Mouse (Mus musculus) testis, postnatal 10 days (tissue): Measurements from ENCODE around the gene Rgs6.

Source experiments
- DNase-seq: peaks from one replicate; pipeline ENCODE4 v3.0.0; 2021; ENCODE audit warnings: low spot score

Rgs6 gene

GRCm38 (mm10) chr12:82855333-82856107, 267.4 kb downstream of the Rgs6 start:
- DNase-seq = no peak

- DNase-seq = no peak
Observed at GRCm38 (mm10) chr12:82865686-82866085, 277.6 kb downstream of the Rgs6 start.

GRCm38 (mm10) chr12:82880711-82881110, 292.6 kb downstream of the Rgs6 start:
- DNase-seq = no peak

- DNase-seq = no peak
Observed at GRCm38 (mm10) chr12:82883079-82883478, 295.0 kb downstream of the Rgs6 start.

GRCm38 (mm10) chr12:82894971-82895838, 307.1 kb downstream of the Rgs6 start:
- no peak for DNase-seq

- no peak for DNase-seq
Observed at GRCm38 (mm10) chr12:82905773-82906172, 317.7 kb downstream of the Rgs6 start.

- no peak for DNase-seq
Observed at GRCm38 (mm10) chr12:82910846-82911245, 322.8 kb downstream of the Rgs6 start.

- no peak for DNase-seq
Observed at GRCm38 (mm10) chr12:82914127-82914526, 326.0 kb downstream of the Rgs6 start.

- no peak for DNase-seq
Observed at GRCm38 (mm10) chr12:82920146-82920545, 332.1 kb downstream of the Rgs6 start.

GRCm38 (mm10) chr12:82921287-82922015, 333.4 kb downstream of the Rgs6 start:
- no peak for DNase-seq

GRCm38 (mm10) chr12:82922856-82923506, 334.9 kb downstream of the Rgs6 start:
- DNase-seq = no peak

- DNase-seq = peak; percentile 47
Observed at GRCm38 (mm10) chr12:82932706-82933461, 344.8 kb downstream of the Rgs6 start.

GRCm38 (mm10) chr12:82935121-82935762, 347.1 kb downstream of the Rgs6 start:
- DNase-seq = no peak

GRCm38 (mm10) chr12:82935767-82936166, 347.7 kb downstream of the Rgs6 start:
- DNase-seq = no peak

- no peak for DNase-seq
Observed at GRCm38 (mm10) chr12:82940461-82940860, 352.4 kb downstream of the Rgs6 start.

- peak; percentile 89 for DNase-seq
Observed at GRCm38 (mm10) chr12:82946507-82946906, 358.4 kb downstream of the Rgs6 start.

- DNase-seq = no peak
Observed at GRCm38 (mm10) chr12:82961111-82961510, 373.0 kb downstream of the Rgs6 start.

- no peak for DNase-seq
Observed at GRCm38 (mm10) chr12:82961852-82962251, 373.8 kb downstream of the Rgs6 start.

GRCm38 (mm10) chr12:82970521-82971105, 382.5 kb downstream of the Rgs6 start:
- no peak for DNase-seq

GRCm38 (mm10) chr12:82971176-82971575, 383.1 kb downstream of the Rgs6 start:
- DNase-seq = peak; percentile 45
